Mouse (Mus musculus): ENCODE measurements around the gene Pex26.

DNA sequence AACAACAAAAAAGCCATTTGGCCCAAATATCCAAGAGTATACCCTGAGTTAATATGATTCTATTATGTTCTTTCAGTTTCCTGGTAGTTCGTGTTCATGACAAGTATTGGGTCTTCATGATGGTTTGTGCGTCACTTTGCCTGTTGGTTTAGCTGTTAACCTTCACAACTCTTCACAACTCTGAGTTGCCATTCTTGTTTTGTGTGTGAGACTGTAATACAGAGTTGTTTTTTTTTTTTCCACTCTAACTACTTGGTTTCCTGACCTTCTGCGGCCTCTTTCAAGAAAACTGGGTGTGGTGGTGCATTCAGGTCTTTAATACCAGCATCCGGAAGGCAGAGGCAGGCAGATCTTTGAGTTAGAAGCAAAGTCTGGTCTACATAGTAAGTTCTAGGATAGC, 54.7 kb downstream of the Pex26 start:
- no peak for TF ChIP-seq CTCF (IDR thresholded peaks at IDR 0.05; ENCODE audit: insufficient read depth, low read length)
- no peak for TF ChIP-seq POLR2A (IDR thresholded peaks at IDR 0.05; ENCODE audit: borderline replicate concordance, extremely low read depth, low read depth, low read length)

All from lung, adult 2 months (tissue).